Mouse (Mus musculus) myocyte (in vitro differentiated cells): ENCODE data around the gene Ulk4.

Experiments
- MAX ChIP-seq: IDR thresholded peaks from one replicate; pipeline ENCODE4 v1.6.1; 2011; ENCODE audit warnings: low read depth, mild to moderate bottlenecking, control low read depth
- MYOG ChIP-seq, 3 experiments: IDR thresholded peaks; one replicate each; pipeline ENCODE4 v1.6.1; 2011; ENCODE audit warnings: control low read depth in 2 of 3, low read depth in 2 of 3, mild to moderate bottlenecking in 2 of 3; ENCODE audit not compliant: insufficient read length in 2 of 3, control insufficient read depth in 1 of 3, insufficient read depth in 1 of 3
- POLR2A ChIP-seq: IDR thresholded peaks from one replicate; pipeline ENCODE4 v1.6.1; 2011; ENCODE audit warnings: low read depth, mild to moderate bottlenecking, control low read depth, moderate library complexity; ENCODE audit not compliant: insufficient read length
- USF1 ChIP-seq: IDR thresholded peaks from one replicate; pipeline ENCODE4 v1.6.1; 2011; ENCODE audit warnings: low read depth, mild to moderate bottlenecking, control low read depth, moderate library complexity

DNA sequence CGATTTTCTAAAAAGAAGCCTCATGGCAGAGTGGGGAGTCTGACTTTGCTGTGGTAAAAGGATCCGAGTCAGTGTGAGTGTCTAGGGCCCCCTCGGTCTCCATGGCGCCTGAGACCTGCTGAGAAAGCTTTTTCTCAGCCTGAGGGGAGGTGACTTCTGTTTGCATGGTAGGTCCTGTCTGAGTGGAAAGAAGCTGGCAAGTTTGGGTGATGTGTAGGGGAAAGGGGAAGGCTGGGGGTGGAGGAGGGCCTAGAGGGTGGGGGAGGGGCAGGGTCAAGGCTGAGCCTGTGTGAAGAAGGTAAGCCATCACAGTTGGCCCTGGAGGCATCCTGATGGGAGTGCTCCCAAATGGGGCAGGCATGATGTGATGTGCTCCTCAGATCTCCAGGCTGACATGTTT is 32.3 kb upstream of the Ulk4 start:
- TF ChIP-seq MAX (no peak), POLR2A (no peak), USF1 (no peak), MYOG (IDR thresholded peaks at IDR 0.05; ENCODE audit: control insufficient read depth in 1 of 3, insufficient read depth in 1 of 3, insufficient read length in 2 of 3, low read depth in 2 of 3) (no peak)
